Mouse (Mus musculus) bone marrow macrophage, adult 2 months (primary cell): ENCODE data around the gene Grhl3.

Source experiments
- CTCF ChIP-seq: IDR thresholded peaks from 2 replicates; pipeline ENCODE4 v1.5.1; 2012; ENCODE audit warnings: low read depth, mild to moderate bottlenecking, low read length, moderate library complexity
- POLR2A ChIP-seq: IDR thresholded peaks from 2 replicates; pipeline ENCODE4 v1.6.1; 2012; ENCODE audit warnings: mild to moderate bottlenecking, low read depth, low read length, borderline replicate concordance

DNA sequence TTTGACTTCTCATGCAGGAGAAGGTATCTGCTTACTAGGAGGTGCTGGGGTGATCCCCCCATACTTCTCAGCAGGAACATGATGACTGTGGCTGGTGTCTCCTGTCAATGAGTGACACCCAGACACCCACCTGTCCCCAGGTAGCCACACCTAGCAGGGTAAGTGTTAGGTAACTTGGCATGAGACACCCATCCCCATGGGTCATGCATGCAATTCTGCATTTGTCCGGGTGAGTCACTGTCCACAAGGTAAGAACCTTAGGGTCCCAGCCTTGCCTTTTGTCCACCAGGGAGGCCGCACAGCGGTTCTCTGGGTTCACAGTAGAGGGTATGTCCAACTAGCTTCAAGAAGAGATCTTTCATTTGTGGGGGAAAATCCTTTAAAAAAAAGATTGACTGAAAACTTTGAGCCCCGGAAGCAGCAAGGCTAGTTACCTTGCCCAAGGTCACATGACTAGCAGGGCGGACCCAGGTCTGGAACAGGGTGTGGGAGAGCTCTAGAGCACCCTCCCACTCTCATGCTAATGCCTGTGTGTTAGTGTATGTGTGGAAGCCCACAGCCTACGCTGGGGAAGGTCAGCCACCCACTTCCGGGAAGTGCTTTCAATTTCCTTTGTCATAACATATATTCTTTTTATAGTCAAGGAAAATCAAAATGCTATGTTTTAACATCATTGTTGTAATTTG, 26.2 kb upstream of the Grhl3 start:
- no peak for TF ChIP-seq CTCF
- no peak for TF ChIP-seq POLR2A
